Mouse (Mus musculus) Muller cell, postnatal 12 days (primary cell): ENCODE data around the gene Uqcr10.
A peak's percentile ranks its signal among the peaks of the same experiment; 100 is the strongest.

Source experiments
- DNase-seq: peaks from one replicate; pipeline ENCODE4 v3.0.0-alpha.2; 2015; ENCODE audit errors: inconsistent ontology term

The Uqcr10 gene

DNA sequence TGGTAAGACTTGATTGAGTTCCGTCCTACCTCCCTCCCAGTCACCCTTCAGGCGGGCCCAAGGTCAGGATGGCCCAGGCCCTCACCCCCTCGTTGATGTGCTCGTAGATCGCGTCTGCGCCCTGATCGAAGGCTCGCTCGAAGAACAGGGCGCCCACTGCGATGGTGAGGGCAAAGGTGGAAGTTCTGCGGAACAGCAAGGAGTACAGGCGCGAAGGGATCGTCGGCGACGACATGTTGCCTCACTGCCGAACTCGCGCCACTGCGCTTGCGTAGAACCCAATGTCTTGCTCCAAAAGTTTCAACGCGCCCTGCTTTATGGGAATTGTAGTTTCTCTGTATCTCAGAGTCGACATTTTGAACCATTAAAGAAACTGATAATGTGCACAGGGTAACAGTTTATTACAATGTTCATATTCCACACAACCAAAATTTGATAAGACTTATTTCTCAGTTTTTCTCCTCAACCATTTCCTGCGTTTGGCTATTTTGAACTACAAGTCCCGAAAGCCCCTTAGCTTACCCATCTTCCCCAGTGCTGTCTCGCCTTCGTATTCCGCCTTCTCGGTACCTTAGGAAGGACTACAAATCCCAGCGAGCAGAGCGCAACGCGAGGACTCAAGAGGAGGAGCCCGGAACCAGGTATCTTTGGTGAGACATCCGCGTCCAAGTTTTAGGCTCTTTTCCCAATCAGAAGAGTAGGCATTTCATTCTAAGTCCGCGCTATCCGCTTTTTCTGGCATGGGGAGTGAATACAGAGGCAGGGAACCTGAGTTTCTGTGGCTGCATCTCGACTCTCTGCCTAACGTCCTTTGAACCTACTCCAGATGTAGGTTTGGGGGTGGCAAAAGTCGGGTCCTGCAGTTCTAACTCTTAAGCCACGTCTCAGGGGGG is at the start of gene Uqcr10, which contains the start of gene Zmat5:
TSS of gene Uqcr10 (minus strand) at position 271 of the 893 bp plus-strand sequence.
TSS of gene Zmat5 (plus strand) at position 607 of the 893 bp plus-strand sequence.
- peak; percentile 94 for DNase-seq

DNA sequence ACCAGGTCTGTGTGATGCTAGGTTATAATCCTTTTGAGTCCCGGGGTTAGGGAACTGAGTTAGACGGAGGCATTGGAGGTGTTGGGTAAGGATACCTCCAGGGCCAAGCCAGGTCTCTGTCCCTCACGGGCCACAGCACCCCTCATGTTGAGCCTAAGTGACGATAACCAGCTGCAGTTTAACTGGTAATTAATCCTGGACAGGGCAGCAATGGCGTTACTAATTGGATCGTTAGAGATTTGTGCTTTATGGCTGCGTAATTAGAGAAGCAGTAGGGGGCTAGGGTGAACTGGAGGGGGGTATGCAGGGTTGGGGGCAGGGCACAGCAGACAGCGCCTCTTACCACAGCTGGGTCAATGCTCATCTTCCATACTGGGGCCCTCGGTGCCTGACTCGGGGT is 48.7 kb upstream of the Uqcr10 start:
- DNase-seq, result no peak

- peak; percentile 81 for DNase-seq
Observed at GRCm38 (mm10) chr11:4750263-4750662, 46.1 kb upstream of the Uqcr10 start.

DNA sequence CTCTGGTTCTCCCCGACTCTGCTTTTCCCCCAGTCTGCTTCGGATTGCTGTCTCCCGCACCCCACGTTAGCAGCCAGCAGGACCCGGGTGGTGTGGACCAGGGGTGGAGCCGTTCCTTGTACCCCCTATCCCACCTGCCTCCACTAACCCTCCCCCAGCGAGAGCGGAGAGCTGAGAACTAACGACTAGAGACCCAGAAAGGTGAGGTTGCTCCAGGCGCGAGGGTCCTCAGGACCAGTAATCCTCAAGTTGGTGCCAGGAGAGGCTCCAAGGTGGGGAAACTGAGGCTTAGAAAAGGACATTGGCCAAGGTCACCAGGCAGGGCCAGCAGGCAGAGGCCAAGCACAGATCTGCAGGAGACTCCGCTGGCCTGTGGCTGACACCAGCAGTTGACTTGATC is 43.1 kb upstream of the Uqcr10 start:
- no peak for DNase-seq

- no peak for DNase-seq
Observed at GRCm38 (mm10) chr11:4746733-4747132, 42.6 kb upstream of the Uqcr10 start, which contains the start of gene Cabp7. Gene Cabp7, minus strand, starts transcription at chr11:4746778.

DNA sequence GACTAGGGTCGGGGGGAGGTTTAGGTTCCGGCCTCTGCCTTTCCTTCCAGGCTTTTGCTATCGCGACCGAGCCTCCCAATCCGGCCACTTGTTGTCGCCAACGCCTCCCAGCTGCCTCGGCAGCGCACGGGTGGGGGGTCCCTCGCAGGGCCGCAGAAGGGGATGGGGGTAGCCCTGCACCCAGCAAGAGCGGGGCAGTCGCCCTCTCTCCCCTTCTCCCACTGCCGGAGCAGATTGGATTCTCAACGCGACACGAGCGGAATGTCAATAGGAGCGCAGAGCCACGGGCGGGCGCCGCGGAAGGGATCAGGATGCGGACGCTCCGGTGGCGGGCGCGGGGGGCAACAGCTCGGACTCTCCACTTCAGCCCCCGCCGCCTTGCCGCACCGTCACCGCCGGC is 41.8 kb upstream of the Uqcr10 start:
- DNase-seq, result peak; percentile 26

- DNase-seq, result no peak
Observed at GRCm38 (mm10) chr11:4744691-4745090, 40.5 kb upstream of the Uqcr10 start.

DNA sequence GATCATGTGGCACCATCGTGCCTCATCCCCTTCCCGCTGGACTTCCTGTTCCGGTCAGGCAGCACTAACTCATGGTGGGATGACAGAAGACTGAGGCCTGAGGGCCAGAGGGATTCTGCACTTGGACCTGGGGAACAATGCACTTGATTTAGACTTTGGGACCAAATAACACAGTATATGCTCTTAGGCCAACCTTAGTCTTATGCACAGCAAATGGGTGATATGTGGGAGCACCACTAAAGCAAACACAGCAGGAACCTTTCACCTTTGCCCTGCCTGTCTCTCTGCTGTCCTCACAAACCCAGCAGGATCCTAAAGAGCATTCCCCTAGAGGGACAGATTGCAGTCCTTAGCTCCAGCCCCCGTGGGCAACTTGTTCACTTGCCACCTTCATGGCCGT is 36.6 kb upstream of the Uqcr10 start:
- DNase-seq, result no peak

- DNase-seq, result no peak
Observed at GRCm38 (mm10) chr11:4738719-4739118, 34.6 kb upstream of the Uqcr10 start.

DNA sequence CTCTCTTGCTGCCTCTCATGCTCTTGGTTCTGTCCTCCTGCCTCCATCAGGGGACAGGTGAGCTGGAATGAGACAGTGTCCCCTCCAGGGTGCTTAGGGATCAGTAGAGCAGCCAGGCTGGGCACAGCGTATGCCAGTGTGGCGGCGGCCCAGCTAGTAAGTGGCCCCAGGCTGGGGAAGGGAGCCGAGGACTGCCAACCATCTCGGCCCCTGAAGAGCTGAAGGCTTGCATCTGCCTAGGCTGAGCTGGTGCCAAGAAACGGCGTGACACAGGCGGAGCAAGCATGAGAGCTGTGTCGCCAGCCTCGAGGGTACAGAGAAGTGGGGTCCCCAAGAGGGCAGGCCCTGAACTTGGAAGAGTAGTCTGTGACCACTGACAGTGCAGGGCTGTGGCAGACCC is 33.5 kb upstream of the Uqcr10 start:
- DNase-seq, result no peak

DNA sequence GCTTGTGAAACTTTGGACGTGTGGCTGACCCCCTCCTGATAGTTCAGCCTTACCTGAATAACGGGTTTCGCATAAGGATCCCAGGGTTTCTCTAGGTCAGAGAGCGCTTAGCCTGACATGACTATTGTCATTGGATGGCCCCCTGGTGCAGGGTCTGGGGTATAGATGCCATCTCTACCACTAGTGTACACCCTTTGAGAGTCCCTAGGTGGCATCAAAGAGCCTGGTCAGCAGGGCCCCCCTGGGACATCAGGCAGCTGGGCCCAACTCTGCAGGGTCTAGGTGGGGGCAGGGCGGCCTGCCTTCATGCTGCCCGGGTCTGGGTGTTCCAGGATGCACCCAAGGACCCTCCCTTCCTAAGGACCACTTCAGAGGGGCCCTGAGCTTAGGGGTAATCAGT is 32.2 kb upstream of the Uqcr10 start:
- no peak for DNase-seq

DNA sequence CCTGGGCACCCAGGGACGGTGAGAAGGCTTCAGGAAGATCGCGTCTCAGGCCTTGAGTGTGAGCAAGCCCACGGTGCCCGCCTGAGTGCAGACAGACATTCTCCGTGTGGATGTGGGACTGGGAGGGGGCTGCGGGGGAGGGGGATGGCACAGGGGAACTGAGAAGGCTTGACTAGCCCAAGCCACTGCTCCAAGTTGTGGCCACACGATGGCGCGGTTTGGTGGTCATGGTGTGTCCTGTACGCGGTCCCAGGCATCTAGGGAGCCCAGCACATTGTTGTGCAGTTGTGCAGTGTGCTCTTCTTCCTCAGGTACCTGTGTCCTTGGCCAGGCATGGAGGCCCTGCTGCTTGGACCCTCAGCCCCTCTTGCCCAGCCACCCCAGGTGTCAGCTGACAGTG is 30.0 kb upstream of the Uqcr10 start:
- DNase-seq, result no peak

GRCm38 (mm10) chr11:4731781-4732180 is 27.6 kb upstream of the Uqcr10 start:
- no peak for DNase-seq

DNA sequence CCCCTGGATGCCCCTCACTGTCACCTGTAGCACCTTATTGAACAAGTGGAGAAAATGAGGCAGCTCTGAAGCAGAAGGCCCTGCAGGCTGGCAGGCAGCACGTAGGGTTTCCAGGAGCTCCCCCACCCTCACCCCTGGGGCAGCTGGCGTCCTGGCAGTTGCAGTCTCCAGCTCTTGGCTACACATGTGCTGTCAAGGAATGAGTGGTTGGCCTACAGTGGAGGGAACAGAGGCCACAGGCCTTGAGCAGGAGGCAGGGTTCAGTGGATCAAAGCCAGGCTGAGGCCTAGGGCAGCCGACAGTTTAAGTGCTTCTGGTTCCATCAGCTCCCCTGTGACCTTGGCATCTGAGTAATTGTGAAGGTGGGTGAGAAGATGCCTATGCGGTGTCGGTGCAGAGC is 26.8 kb upstream of the Uqcr10 start:
- DNase-seq, result no peak

DNA sequence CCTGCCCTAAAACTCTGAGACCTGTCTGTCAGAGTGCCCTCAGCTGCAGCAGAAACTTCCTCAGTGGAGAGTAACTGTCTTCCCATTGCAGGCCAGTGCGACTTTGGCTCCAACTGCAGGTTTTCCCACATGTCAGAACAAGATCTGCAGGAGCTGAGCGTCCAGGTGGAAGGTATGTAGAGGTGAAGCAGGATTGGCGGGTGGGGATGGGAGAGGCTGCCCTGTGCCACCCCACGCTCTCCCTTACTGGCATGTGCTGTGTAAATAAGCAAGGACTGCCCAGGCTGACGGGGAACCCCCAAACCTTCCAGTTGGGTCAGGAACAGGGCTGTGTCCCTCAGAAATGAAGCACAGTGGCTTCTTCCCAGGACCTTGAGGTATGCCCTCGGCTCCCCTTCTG is 26.0 kb upstream of the Uqcr10 start:
- no peak for DNase-seq

DNA sequence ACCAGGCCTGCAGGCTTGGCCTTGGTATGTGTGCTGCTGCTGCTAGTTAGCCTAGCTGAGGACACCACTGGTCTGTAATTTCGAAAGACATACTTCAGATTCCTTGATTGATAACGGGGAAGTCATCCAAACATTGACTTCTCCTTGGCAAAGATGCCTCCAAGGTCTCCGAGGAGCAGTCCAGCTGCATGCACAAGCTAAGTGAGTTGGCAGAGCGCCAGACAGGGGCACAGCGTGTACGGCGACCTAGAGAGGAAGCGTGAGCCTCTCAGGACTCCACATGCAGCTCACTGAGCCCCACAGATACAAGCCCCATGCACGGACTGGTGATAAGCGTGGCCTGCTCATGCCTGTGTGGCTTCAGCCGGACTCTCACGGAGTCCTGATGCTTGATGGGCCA is 25.5 kb upstream of the Uqcr10 start:
- DNase-seq, result no peak

DNA sequence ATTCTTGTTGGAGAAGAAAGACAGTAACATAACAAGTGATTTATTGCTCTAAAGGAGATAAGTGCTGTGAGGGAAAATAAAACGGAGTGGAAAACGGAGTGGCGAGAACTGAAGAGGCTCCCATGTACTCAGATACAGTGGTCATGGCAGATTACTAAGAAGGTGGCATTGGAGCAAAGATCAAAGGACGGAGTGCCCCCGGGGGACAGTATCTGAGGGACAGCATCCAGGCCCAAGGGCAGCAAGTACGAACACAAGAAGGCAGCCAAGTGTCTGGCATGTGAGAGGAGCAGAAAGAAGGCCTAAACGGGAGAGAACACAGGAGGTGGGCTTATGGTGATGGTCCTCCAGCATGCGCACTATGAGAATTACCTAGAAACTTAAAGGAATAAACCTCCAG is 17.6 kb upstream of the Uqcr10 start:
- DNase-seq, result no peak

GRCm38 (mm10) chr11:4720900-4721580 is 16.9 kb upstream of the Uqcr10 start:
- DNase-seq, result no peak

DNA sequence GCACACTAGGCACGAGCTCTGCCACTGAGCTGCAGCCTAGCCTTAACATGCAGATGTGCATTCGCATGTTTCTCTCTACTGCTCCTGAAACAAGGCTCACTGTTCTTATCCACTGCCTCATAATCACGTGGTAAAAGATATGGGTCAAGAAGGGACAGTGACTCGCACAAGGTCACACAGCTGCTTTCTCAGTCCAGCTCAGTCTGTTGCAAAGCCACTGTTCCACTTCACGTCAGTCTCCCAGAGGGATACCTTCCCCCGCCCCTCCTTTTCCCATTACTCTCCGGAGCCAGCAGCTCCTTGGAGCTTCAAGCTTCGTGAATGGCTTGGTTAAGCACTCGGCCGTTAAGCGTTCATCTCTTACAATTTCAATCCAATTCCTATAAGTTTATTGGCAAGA is 16.3 kb upstream of the Uqcr10 start:
- DNase-seq, result no peak

DNA sequence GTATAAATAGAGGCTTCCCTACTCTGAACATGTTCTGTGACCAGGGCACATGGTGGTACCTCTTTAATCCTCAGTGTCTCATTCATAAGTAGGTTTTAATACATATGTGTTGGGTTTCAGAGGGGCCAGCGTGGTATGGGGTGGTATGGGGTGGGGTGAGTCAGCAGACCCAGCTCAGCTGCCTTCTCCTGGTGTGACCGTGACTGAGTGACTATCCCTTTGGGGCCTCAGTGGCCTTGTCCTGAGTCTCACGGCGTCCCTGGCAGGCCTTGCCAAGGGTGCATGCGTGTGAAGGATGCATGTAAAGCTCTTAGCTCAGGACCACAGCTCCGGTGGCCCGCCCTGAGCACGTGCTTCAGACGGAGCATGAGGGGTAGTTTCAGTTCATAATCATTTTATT is 15.8 kb upstream of the Uqcr10 start:
- DNase-seq, result no peak

DNA sequence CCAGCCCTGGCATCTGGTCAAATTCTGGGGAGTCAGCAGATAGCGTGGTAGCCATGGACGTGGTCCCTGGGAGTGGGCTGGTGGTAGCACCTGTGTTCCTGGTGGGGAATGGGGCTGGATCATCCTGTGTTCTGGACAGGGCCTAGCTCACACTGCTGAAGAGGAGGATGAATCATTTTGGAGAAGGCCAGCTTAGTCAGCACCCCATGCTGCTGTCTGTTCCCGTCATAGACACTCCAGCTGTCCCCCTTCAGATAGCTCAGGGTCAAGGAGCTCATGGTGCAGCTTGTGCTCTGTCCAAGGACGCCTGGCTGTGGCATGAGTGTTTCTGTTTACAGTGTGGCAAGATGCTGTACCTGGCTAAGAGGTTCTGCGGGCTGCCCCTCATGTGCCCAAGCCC is 14.4 kb upstream of the Uqcr10 start:
- DNase-seq, result no peak

- no peak for DNase-seq
Observed at GRCm38 (mm10) chr11:4716530-4717236, 12.5 kb upstream of the Uqcr10 start.
